Mouse (Mus musculus) MEL (cell line): ENCODE data around the gene Eaf1. TPM values are rescaled to one million over a fixed set of nuclear protein-coding genes. Genes with fewer than 3 reads are reported as not detected.

Experiments
- DNase-seq: peaks from one replicate; pipeline ENCODE4 v3.0.0; 2011; ENCODE audit warnings: low read depth, low spot score
- H3K27ac ChIP-seq: 2 replicates; pipeline ENCODE4 v1.5.1; 2012; ENCODE audit warnings: low read depth, mild to moderate bottlenecking, control low read depth, low read length, moderate library complexity; ENCODE audit not compliant: control insufficient read depth
- H3K27me3 ChIP-seq, 2 experiments: fragments of 150-350 bp in 1 of 2; sonication (generic) in 1 of 2; 2 replicates each; pipeline ENCODE4 v1.6.1; 2012; ENCODE audit warnings: low read length in 2 of 2, mild to moderate bottlenecking in 2 of 2, improper control_type of control experiment in 1 of 2, moderate library complexity in 1 of 2; ENCODE audit not compliant: insufficient read depth in 2 of 2, control insufficient read depth in 1 of 2
- H3K36me3 ChIP-seq, 2 experiments: 2 replicates each; pipeline ENCODE4 v1.6.1; 2012 to 2014; ENCODE audit warnings: low read length in 2 of 2, improper control_type of control experiment in 1 of 2, inconsistent platforms in 1 of 2, mild to moderate bottlenecking in 1 of 2; ENCODE audit not compliant: insufficient read depth in 2 of 2, control insufficient read depth in 1 of 2
- H3K4me1 ChIP-seq, 2 experiments: fragments of 150-350 bp in 1 of 2; sonication (generic) in 1 of 2; 2 replicates each; pipeline ENCODE4 v1.6.1; 2012; ENCODE audit warnings: low read length in 2 of 2, improper control_type of control experiment in 1 of 2, mild to moderate bottlenecking in 1 of 2; ENCODE audit not compliant: insufficient read depth in 2 of 2, control insufficient read depth in 1 of 2
- H3K4me3 ChIP-seq, 2 experiments: fragments of 150-350 bp in 1 of 2; sonication (generic) in 1 of 2; 2 replicates each; pipeline ENCODE4 v1.5.1; 2012; ENCODE audit warnings: low read depth in 2 of 2, low read length in 2 of 2, mild to moderate bottlenecking in 2 of 2, moderate library complexity in 2 of 2, control low read depth in 1 of 2, improper control_type of control experiment in 1 of 2; ENCODE audit not compliant: control insufficient read depth in 1 of 2, insufficient read depth in 1 of 2
- H3K79me2 ChIP-seq: 2 replicates; pipeline ENCODE4 v1.6.1; 2012; ENCODE audit warnings: mild to moderate bottlenecking, low read length, moderate library complexity; ENCODE audit not compliant: control insufficient read depth, poor library complexity, insufficient read depth
- H3K9ac ChIP-seq: 2 replicates; pipeline ENCODE4 v1.6.1; 2012; ENCODE audit warnings: low read depth, mild to moderate bottlenecking, control low read depth, low read length, moderate library complexity; ENCODE audit not compliant: control insufficient read depth, poor library complexity, severe bottlenecking
- H3K9me3 ChIP-seq: fragments of 150-350 bp; sonication (generic); replicated peaks from 2 replicates; pipeline ENCODE4 v1.6.1; 2012; ENCODE audit warnings: mild to moderate bottlenecking, low read length, improper control_type of control experiment, moderate library complexity; ENCODE audit not compliant: insufficient read depth
- BHLHE40 ChIP-seq: IDR thresholded peaks from 2 replicates; pipeline ENCODE4 v1.6.1; 2012; ENCODE audit warnings: low read depth, mild to moderate bottlenecking, inconsistent platforms, low read length, improper control_type of control experiment, borderline replicate concordance
- CHD1 ChIP-seq: IDR thresholded peaks from 2 replicates; pipeline ENCODE4 v1.6.1; 2012; ENCODE audit warnings: low read depth, mild to moderate bottlenecking, inconsistent platforms, low read length, improper control_type of control experiment
- CHD2 ChIP-seq: IDR thresholded peaks from 2 replicates; pipeline ENCODE4 v1.6.1; 2011; ENCODE audit warnings: low read length, improper control_type of control experiment
- EP300 ChIP-seq, 2 experiments: IDR thresholded peaks; 2 replicates each; pipeline ENCODE4 v1.6.1; 2011; ENCODE audit warnings: improper control_type of control experiment in 2 of 2, low read length in 2 of 2, low read depth in 1 of 2, mild to moderate bottlenecking in 1 of 2
- ETS1 ChIP-seq: IDR thresholded peaks from 2 replicates; pipeline ENCODE4 v1.6.1; 2012; ENCODE audit warnings: low read depth, mild to moderate bottlenecking, inconsistent platforms, low read length, improper control_type of control experiment, moderate library complexity
- GABPA ChIP-seq: IDR thresholded peaks from 2 replicates; pipeline ENCODE4 v1.6.1; 2012; ENCODE audit warnings: low read depth, mild to moderate bottlenecking, inconsistent platforms, low read length, improper control_type of control experiment, moderate library complexity
- GATA1 ChIP-seq: IDR thresholded peaks from 2 replicates; pipeline ENCODE4 v1.6.1; 2011; ENCODE audit warnings: low read depth, low read length, improper control_type of control experiment
- JUND ChIP-seq: IDR thresholded peaks from 2 replicates; pipeline ENCODE4 v1.6.1; 2011; ENCODE audit warnings: low read depth, mild to moderate bottlenecking, improper control_type of control experiment, low read length
- KAT2A ChIP-seq: conservative IDR thresholded peaks from 2 replicates; pipeline ENCODE4 v1.6.1; 2012; ENCODE audit warnings: low read depth, low read length, improper control_type of control experiment, inconsistent platforms
- MAFK ChIP-seq: IDR thresholded peaks from 2 replicates; pipeline ENCODE4 v1.6.1; 2011; ENCODE audit warnings: low read depth, mild to moderate bottlenecking, low read length, improper control_type of control experiment, borderline replicate concordance
- MAX ChIP-seq: IDR thresholded peaks from 2 replicates; pipeline ENCODE4 v1.6.1; 2011; ENCODE audit warnings: low read length, improper control_type of control experiment
- MYC ChIP-seq: IDR thresholded peaks from 2 replicates; pipeline ENCODE4 v1.6.1; 2011; ENCODE audit warnings: low read depth, mild to moderate bottlenecking, low read length, improper control_type of control experiment, moderate library complexity
- NRF1 ChIP-seq: IDR thresholded peaks from 2 replicates; pipeline ENCODE4 v1.6.1; 2014; ENCODE audit warnings: low read depth, mild to moderate bottlenecking, inconsistent platforms, low read length, improper control_type of control experiment, moderate library complexity; ENCODE audit not compliant: poor library complexity, insufficient read depth, severe bottlenecking
- POLR2A ChIP-seq, 2 experiments: IDR thresholded peaks; 2 replicates each; pipeline ENCODE4 v1.6.1; 2011 to 2012; ENCODE audit warnings: low read length in 2 of 2, mild to moderate bottlenecking in 2 of 2, control low read depth in 1 of 2, improper control_type of control experiment in 1 of 2, low read depth in 1 of 2, moderate library complexity in 1 of 2; ENCODE audit not compliant: control insufficient read depth in 1 of 2, insufficient read depth in 1 of 2, poor library complexity in 1 of 2
- POLR2AphosphoS2 ChIP-seq: IDR thresholded peaks from 2 replicates; pipeline ENCODE4 v1.6.1; 2011; ENCODE audit warnings: low read length, improper control_type of control experiment
- POLR2AphosphoS5 ChIP-seq: IDR thresholded peaks from 2 replicates; pipeline ENCODE4 v1.6.1; 2012; ENCODE audit warnings: low read depth, borderline replicate concordance, mild to moderate bottlenecking, inconsistent platforms, low read length, moderate library complexity, mixed read lengths
- RAD21 ChIP-seq: IDR thresholded peaks from 2 replicates; pipeline ENCODE4 v1.6.1; 2011; ENCODE audit warnings: mild to moderate bottlenecking, low read depth, low read length, improper control_type of control experiment
- SMC3 ChIP-seq: IDR thresholded peaks from 2 replicates; pipeline ENCODE4 v1.6.1; 2011; ENCODE audit warnings: low read depth, low read length, improper control_type of control experiment
- TAL1 ChIP-seq: IDR thresholded peaks from 2 replicates; pipeline ENCODE4 v1.6.1; 2012; ENCODE audit warnings: mild to moderate bottlenecking, inconsistent platforms, low read length, moderate library complexity, mixed read lengths
- TCF12 ChIP-seq: IDR thresholded peaks from 2 replicates; pipeline ENCODE4 v1.6.1; 2014; ENCODE audit warnings: low read depth, mild to moderate bottlenecking, inconsistent platforms, low read length, improper control_type of control experiment, moderate library complexity
- UBTF ChIP-seq: IDR thresholded peaks from 2 replicates; pipeline ENCODE4 v1.6.1; 2012; ENCODE audit warnings: low read depth, mild to moderate bottlenecking, inconsistent platforms, low read length, improper control_type of control experiment, moderate library complexity, borderline replicate concordance; ENCODE audit not compliant: insufficient read depth
- USF1 ChIP-seq: IDR thresholded peaks from 2 replicates; pipeline ENCODE4 v1.6.1; 2014; ENCODE audit warnings: low read depth, mild to moderate bottlenecking, inconsistent platforms, low read length, improper control_type of control experiment, moderate library complexity
- USF2 ChIP-seq, 2 experiments: IDR thresholded peaks; 2 replicates each; pipeline ENCODE4 v1.6.1; 2011 to 2012; ENCODE audit warnings: improper control_type of control experiment in 2 of 2, low read length in 2 of 2, borderline replicate concordance in 1 of 2, inconsistent platforms in 1 of 2, low read depth in 1 of 2, mild to moderate bottlenecking in 1 of 2; ENCODE audit not compliant: insufficient read depth in 1 of 2
- ZC3H11A ChIP-seq: IDR thresholded peaks from 2 replicates; pipeline ENCODE4 v1.6.1; 2012; ENCODE audit warnings: low read depth, mild to moderate bottlenecking, inconsistent platforms, low read length, improper control_type of control experiment
- ZKSCAN1 ChIP-seq: IDR thresholded peaks from 2 replicates; pipeline ENCODE4 v1.6.1; 2012; ENCODE audit warnings: low read depth, mild to moderate bottlenecking, inconsistent platforms, low read length, improper control_type of control experiment, moderate library complexity
- ZMIZ1 ChIP-seq: IDR thresholded peaks from 2 replicates; pipeline ENCODE4 v1.6.1; 2012; ENCODE audit warnings: low read depth, mild to moderate bottlenecking, inconsistent platforms, low read length, improper control_type of control experiment, moderate library complexity
- polyA plus RNA-seq, 2 experiments: library from polyadenylated mRNA; stranded (reverse) in 1 of 2; unstranded in 1 of 2; fragments of >175 nt in 1 of 2; fragments of >200 nt in 1 of 2; gene quantifications; 2 replicates each; pipeline versions ENCODE4 v1.2.1 to v1.2.4; 2012; ENCODE audit warnings: low replicate concordance in 2 of 2, low read depth in 1 of 2; ENCODE audit not compliant: insufficient read length in 2 of 2, insufficient read depth in 1 of 2, missing spikeins in 1 of 2
- total RNA-seq: library from RNA; depleted of rRNA; stranded (reverse); fragments of 300-350 nt; gene quantifications from 2 replicates; pipeline ENCODE4 v1.2.3, GENCODE M21; 2012

The Eaf1 gene
- total and polyA plus RNA-seq, 3 experiments: 50.6 to 67.2 TPM; not detected in 1

DNA sequence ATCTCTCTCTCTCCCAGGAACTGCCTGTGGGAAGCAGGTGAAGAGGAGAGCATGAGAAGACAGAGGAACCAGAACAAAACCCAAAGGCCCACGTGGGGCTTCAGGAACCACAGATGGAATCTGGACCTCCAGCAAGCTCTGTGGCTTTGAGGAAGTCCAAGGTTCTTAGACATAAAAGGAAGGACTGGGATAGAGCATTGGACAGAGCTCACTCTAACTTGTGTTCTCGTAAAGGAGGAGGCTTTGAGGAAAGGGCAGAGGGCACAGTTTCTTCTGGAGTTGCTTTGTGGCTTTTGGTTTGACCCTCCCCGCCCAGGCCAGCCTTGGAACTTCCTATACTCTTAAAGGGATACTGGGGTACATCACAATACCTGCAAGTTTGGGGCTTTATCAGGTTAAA lies 38.5 kb downstream of the Eaf1 start:
- H3K36me3 ChIP-seq: no peaks in the 10 kb centered on the region
- 0 out of 4 replicates have a peak, but pooled peaks cover 0 to 3% of the 10 kb centered on the region in 2 experiments for H3K4me1 ChIP-seq
- no peak overlapping the region for H3K27ac ChIP-seq
- H3K9ac ChIP-seq: no peak overlapping the region
- no peak for TF ChIP-seq JUND
- no peak for TF ChIP-seq ZKSCAN1
- TF ChIP-seq USF1: no peak
- no peak for TF ChIP-seq NRF1
- no peak for TF ChIP-seq POLR2AphosphoS5
- no peak for TF ChIP-seq KAT2A
- no peak for TF ChIP-seq ETS1
- TF ChIP-seq EP300 (IDR thresholded peaks at IDR 0.05; ENCODE audit: low read depth in 1 of 2, low read length in 2 of 2): no peak
- TF ChIP-seq GATA1: no peak
- no peak for TF ChIP-seq CHD2
- no peak for DNase-seq
- peaks cover 0 to 1% of the 10 kb centered on the region in 2 experiments; a peak in 2 of 4 replicates for H3K27me3 ChIP-seq
- H3K9me3 ChIP-seq: no peaks in the 10 kb centered on the region
- no peak overlapping the region for H3K4me3 ChIP-seq
- no peaks in the 10 kb centered on the region for H3K79me2 ChIP-seq

DNA sequence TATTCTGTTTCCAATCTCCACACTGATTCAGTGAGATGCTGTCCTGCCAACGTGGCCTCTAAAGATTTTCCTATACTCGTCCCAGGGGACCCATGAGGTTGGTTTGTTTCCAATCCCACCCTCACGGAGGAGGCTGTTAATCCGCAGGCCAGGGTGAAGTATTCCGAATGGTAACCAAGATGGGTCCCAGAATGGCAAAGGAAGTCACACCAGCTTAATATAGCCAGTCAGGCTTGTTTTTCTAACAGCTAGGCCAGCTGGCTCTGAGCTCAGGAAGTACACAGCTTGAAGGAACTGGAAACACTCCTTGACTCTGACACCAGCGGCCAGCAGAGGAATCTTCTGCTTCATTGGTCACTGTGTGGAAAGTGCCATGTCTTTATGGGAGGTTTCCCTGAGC lies 43.1 kb downstream of the Eaf1 start:
- Histone ChIP-seq H3K4me1 (no peaks in the 10 kb centered on the region), H3K36me3 (no peaks in the 10 kb centered on the region), H3K9ac (no peak overlapping the region), H3K4me3 (no peak overlapping the region), H3K27ac (no peak overlapping the region), H3K79me2 (no peaks in the 10 kb centered on the region), H3K9me3 (no peaks in the 10 kb centered on the region), H3K27me3 (peaks cover 2 to 6% of the 10 kb centered on the region in 2 experiments; a peak in 2 of 4 replicates)
- no peak for DNase-seq
- no peak for TF ChIP-seq SMC3
- no peak for TF ChIP-seq POLR2AphosphoS2
- no peak for TF ChIP-seq GABPA
- no peak for TF ChIP-seq BHLHE40
- no peak for TF ChIP-seq MAX
- no peak for TF ChIP-seq MYC
- TF ChIP-seq TCF12: no peak
- no peak for TF ChIP-seq ZKSCAN1
- no peak for TF ChIP-seq USF2 (IDR thresholded peaks at IDR 0.05; ENCODE audit: borderline replicate concordance in 1 of 2, insufficient read depth in 1 of 2, low read depth in 1 of 2, low read length in 2 of 2)
- no peak for TF ChIP-seq ZC3H11A
- no peak for TF ChIP-seq POLR2AphosphoS5
- TF ChIP-seq RAD21: no peak
- TF ChIP-seq CHD2: no peak
- TF ChIP-seq TAL1: no peak
- TF ChIP-seq CHD1: no peak
- TF ChIP-seq POLR2A (IDR thresholded peaks at IDR 0.05; ENCODE audit: control insufficient read depth in 1 of 2, insufficient read depth in 1 of 2, low read depth in 1 of 2, low read length in 2 of 2, poor library complexity in 1 of 2): no peak
- no peak for TF ChIP-seq ETS1
- no peak for TF ChIP-seq UBTF
- no peak for TF ChIP-seq MAFK
- no peak for TF ChIP-seq ZMIZ1
